Mouse (Mus musculus) midbrain, postnatal 0 days (tissue): Measurements from ENCODE around the gene Frmd4b. TPM values are rescaled to one million over a fixed set of nuclear protein-coding genes. Genes with fewer than 3 reads are reported as not detected.

Source experiments
- ATAC-seq: fragments of 200-750 bp; cut with Nextera tagmentation; 2 replicates; pipeline ENCODE4 v1.8.0; 2017; ENCODE audit warnings: moderate number of reproducible peaks, mild to moderate bottlenecking, moderate TSS enrichment, moderate library complexity; ENCODE audit not compliant: low FRiP score
- DNase-seq: peaks from one replicate; pipeline ENCODE4 v3.0.0-alpha.2; 2015; ENCODE audit warnings: low spot score
- H3K27ac ChIP-seq: fragments of 300-500 bp; sonication (generic); 2 replicates; pipeline ENCODE4 v1.5.1; 2014; ENCODE audit warnings: low read depth, mild to moderate bottlenecking, low read length, mixed read lengths
- H3K27me3 ChIP-seq: fragments of 300-500 bp; sonication (generic); 2 replicates; pipeline ENCODE4 v1.6.1; 2014; ENCODE audit warnings: low read length, control low read depth, mixed read lengths; ENCODE audit not compliant: insufficient read depth
- H3K36me3 ChIP-seq: fragments of 300-500 bp; sonication (generic); 2 replicates; pipeline ENCODE4 v1.6.1; 2014; ENCODE audit warnings: low read length, control low read depth, mixed read lengths; ENCODE audit not compliant: insufficient read depth
- H3K4me1 ChIP-seq: fragments of 300-500 bp; sonication (generic); 2 replicates; pipeline ENCODE4 v1.6.1; 2014; ENCODE audit warnings: mild to moderate bottlenecking, control low read depth, antibody characterized with exemption, low read length, mixed read lengths; ENCODE audit not compliant: insufficient read depth
- H3K4me2 ChIP-seq: fragments of 300-500 bp; sonication (generic); 2 replicates; pipeline ENCODE4 v1.6.1; 2014; ENCODE audit warnings: low read depth, mild to moderate bottlenecking, low read length, mixed read lengths; ENCODE audit not compliant: poor library complexity, severe bottlenecking
- H3K4me3 ChIP-seq: fragments of 300-500 bp; sonication (generic); 2 replicates; pipeline ENCODE4 v1.5.1; 2014; ENCODE audit warnings: low read depth, mild to moderate bottlenecking, low read length, moderate library complexity
- H3K9ac ChIP-seq: fragments of 300-500 bp; sonication (generic); replicated peaks from 2 replicates; pipeline ENCODE4 v1.6.1; 2014; ENCODE audit warnings: mild to moderate bottlenecking, low read length, moderate library complexity, mixed read lengths; ENCODE audit not compliant: poor library complexity, severe bottlenecking
- H3K9me3 ChIP-seq: fragments of 300-500 bp; sonication (generic); 2 replicates; pipeline ENCODE4 v1.6.1; 2016; ENCODE audit warnings: low read length, control low read depth
- CTCF ChIP-seq: IDR thresholded peaks from 2 replicates; pipeline ENCODE4 v1.5.1; 2016; ENCODE audit warnings: antibody characterized with exemption, mild to moderate bottlenecking
- WGBS: fragments of 180-500 bp; shearing (Covaris S2); extraction: QIAGEN DNeasy Blood & Tissue Kit; methylation state at CpG from one replicate; pipeline ENCODE4 v1.1.7; 2014; 5-methylcytosine and 5-hydroxymethylcytosine counted together
- polyA plus RNA-seq: library from polyadenylated mRNA; unstranded; fragments of >200 nt; fragmentation: Nextera tagmentation; extraction: Ambion mirVana; gene quantifications from 2 replicates; pipeline ENCODE4 v1.2.1, GENCODE M21; 2015
- total RNA-seq: library from RNA; depleted of rRNA; stranded (reverse); fragments of >200 nt; gene quantifications from 2 replicates; pipeline ENCODE4 v1.2.3, GENCODE M21; 2014

Frmd4b gene
- total and polyA plus RNA-seq, 2 experiments from 2014 or later: 7.9 to 20.7 TPM

DNA sequence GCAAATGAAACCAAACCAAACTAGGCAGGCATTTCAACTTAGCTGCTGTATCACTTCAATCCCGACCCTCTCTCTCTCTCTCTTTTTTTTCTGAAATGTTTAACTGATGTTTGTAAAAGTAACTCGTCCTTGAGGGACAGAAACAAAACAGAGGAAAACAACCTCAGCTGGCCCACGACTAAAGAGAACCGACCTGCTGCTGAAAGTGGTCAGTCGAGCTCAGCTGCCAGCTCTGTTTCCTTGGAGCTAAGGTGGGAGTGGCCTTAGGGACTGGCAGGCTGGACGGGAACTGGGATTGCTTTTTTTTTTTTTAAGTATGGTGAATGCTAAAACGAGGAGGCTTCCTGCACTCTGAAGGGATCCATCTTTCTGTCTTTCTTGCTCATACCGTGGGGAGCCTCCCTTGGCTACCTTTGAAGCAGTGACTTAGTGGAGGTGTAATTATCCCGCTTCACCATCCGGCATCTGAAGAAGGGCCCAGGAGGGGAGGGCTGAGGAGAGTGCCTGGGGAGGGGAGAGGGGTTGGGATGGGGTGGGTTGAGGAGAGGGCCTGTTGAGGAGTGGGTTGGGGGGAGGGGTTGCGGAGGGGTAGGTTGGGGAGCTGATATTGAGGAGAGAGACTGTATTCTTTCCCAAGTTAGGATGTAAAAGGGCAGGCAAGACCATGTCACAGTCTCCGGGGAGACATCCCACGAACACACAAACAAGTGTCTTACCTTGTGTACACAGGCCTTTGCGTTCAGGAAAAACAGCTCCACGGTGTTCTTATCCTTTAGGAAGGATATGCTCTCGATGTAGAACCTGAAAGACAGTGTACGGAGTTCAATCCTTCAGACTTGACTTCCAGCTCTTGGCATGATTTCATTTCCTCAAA lies 221.6 kb downstream of the Frmd4b start:
- TF ChIP-seq CTCF: no peak
- H3K4me1 ChIP-seq: peaks cover 6% of the 10 kb centered on the region; the same call in 1 of the 2 replicates
- H3K4me2 ChIP-seq: 0 out of 2 replicates have a peak overlapping the region, but pooled peaks have one; percentile 0
- H3K9me3 ChIP-seq: no peaks in the 10 kb centered on the region
- H3K36me3 ChIP-seq: no peaks in the 10 kb centered on the region
- 20% methylated on average over 17 of the region's 17 CpGs for WGBS
- DNase-seq (peak; percentile 66), ATAC-seq (peak; percentile 34; the same call in 1 of the 2 replicates)
- H3K4me3 ChIP-seq: no peak overlapping the region
- no peaks in the 10 kb centered on the region for H3K27me3 ChIP-seq
- H3K27ac ChIP-seq: no peak overlapping the region
- no peak overlapping the region for H3K9ac ChIP-seq

DNA sequence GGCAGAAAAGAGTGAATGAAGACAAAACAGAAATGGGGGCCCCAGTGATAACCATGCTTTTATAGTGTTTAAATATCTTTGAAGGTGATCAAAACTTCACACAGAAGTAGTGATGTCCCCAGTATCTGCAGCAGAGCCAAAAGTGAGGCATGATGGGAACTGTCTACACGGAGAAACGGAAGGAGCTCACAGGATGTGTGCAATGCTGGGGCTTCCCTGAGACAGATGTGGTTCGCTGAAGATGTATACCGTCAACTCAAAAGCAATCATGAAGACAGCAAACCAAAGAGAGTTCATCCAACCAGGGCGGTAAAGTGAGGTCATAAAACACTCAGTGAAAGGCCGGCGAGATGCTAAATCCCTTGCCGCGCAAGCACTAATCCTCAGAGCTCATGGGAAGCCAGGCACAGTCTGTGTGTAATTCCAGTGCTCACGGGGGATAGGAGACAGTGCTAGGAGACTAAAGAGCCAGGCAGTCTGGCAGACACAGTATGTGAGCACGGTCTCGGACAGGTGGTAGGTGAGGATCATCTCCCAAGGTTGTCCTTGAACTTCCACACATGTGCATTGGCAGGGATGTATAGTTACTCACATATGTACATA lies 222.8 kb downstream of the Frmd4b start:
- ATAC-seq: no peak
- no peaks in the 10 kb centered on the region for H3K36me3 ChIP-seq
- peaks cover 6% of the 10 kb centered on the region; the same call in 1 of the 2 replicates for H3K4me1 ChIP-seq
- H3K27me3 ChIP-seq: no peaks in the 10 kb centered on the region
- DNase-seq: no peak
- H3K4me2 ChIP-seq: 0 out of 2 replicates have a peak overlapping the region, but pooled peaks have one; percentile 7
- no peak overlapping the region for H3K27ac ChIP-seq
- no peak overlapping the region for H3K4me3 ChIP-seq
- no peaks in the 10 kb centered on the region for H3K9me3 ChIP-seq
- WGBS: 40% methylated on average over 12 of the region's 12 CpGs
- no peak overlapping the region for H3K9ac ChIP-seq
- TF ChIP-seq CTCF: no peak

DNA sequence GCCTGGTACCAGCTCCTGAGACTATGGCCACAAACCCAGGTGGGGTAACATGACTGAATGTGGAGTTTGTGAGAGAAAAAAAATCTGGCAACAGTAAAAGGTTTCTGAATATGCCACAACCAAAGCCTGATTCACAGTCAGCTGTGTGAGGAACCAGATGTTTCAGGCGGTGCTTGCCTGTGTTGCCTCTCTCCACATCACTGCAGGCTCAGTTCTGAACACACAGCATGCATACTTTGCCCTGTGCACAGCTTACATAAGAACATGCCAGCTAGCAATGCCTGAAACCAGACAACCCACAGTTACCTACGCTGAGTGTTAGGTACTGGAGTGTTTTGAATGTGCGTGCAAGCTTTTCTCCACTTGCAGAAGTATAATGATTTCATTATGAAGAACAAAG lies 224.4 kb downstream of the Frmd4b start:
- H3K9me3 ChIP-seq: no peaks in the 10 kb centered on the region
- no peaks in the 10 kb centered on the region for H3K27me3 ChIP-seq
- no peak for TF ChIP-seq CTCF
- 78% methylated on average over 3 of the region's 3 CpGs for WGBS
- no peak overlapping the region for H3K27ac ChIP-seq
- no peak overlapping the region for H3K4me2 ChIP-seq
- DNase-seq (no peak), ATAC-seq (no peak)
- no peaks in the 10 kb centered on the region for H3K36me3 ChIP-seq
- no peak overlapping the region for H3K9ac ChIP-seq
- peaks cover 6% of the 10 kb centered on the region; the same call in 1 of the 2 replicates for H3K4me1 ChIP-seq
- H3K4me3 ChIP-seq: no peak overlapping the region

DNA sequence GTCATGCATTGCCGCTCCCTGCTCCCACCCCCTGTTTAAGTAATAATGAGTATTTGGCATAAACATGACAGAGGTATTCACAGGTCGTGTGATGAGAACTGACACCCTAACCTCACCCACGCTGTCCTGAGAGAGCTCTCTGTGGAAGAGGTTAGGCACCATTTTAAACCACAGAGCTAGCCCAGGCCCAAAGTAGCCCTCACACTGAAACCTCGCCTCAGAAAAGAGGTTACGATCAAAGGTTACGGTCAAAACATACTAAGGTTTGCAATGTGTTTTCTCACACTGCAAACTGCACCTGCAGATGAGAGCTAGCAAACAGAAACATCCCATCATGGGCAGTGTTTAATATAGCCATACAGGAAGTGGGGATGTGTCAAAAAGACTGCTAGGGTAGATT lies 230.0 kb downstream of the Frmd4b start:
- 87% methylated on average over 6 of the region's 6 CpGs for WGBS
- Histone ChIP-seq H3K36me3 (no peaks in the 10 kb centered on the region), H3K4me2 (no peak overlapping the region), H3K9me3 (no peaks in the 10 kb centered on the region), H3K4me3 (no peak overlapping the region), H3K4me1 (no peaks in the 10 kb centered on the region), H3K27ac (no peak overlapping the region), H3K9ac (no peak overlapping the region), H3K27me3 (no peaks in the 10 kb centered on the region)
- no peak for TF ChIP-seq CTCF
- DNase-seq (no peak), ATAC-seq (no peak)

DNA sequence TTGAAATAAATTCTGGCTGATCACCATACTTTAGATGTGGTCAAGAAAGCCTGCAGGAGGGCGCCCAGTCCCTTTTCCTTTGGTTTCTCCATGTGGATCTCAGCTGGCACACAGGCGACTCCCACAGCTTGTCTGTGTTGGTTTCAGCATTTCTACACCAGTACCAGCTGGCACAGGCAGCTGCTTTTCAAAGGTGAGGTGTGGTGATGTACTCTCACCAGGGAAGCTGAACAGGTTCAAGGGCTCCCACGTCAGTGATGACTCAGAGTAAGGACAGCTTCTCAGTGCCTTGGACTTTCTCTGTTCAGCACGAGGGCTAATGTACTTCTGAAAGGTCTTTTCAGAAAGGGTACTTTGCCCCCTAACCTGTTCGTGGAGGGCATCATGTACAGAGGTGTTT lies 232.4 kb downstream of the Frmd4b start:
- Histone ChIP-seq H3K4me3 (no peak overlapping the region), H3K27ac (no peak overlapping the region), H3K27me3 (no peaks in the 10 kb centered on the region), H3K4me2 (no peak overlapping the region), H3K4me1 (no peaks in the 10 kb centered on the region), H3K9me3 (no peaks in the 10 kb centered on the region), H3K9ac (no peak overlapping the region), H3K36me3 (no peaks in the 10 kb centered on the region)
- DNase-seq (no peak), ATAC-seq (no peak)
- TF ChIP-seq CTCF: no peak
- WGBS: 83% methylated on average over 5 of the region's 5 CpGs

DNA sequence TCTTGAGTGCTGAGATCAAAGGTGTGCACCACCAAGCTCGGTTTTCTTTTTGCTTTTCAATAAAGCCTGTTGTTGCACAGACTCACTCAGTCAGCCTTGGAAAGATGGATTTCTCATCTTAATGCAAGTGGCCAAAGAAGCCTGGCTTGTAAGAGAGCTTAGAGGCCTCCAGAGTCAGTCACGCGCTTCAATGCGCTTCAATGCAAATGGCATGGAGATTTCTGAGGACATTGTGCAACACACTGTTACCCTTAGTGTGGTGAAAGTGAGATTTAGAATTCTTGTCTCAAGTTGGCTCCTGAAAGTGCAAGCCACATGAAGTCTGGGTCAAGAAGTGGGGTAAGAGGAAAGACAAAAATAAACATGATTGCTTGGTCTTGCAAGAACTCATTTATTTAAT lies 236.1 kb downstream of the Frmd4b start:
- no peaks in the 10 kb centered on the region for H3K36me3 ChIP-seq
- DNase-seq (no peak), ATAC-seq (no peak)
- no peak overlapping the region for H3K9ac ChIP-seq
- H3K4me3 ChIP-seq: no peak overlapping the region
- H3K4me1 ChIP-seq: no peaks in the 10 kb centered on the region
- no peak overlapping the region for H3K27ac ChIP-seq
- whole genome bisulfite sequencing: 57% methylated on average over 4 of the region's 4 CpGs
- H3K27me3 ChIP-seq: no peaks in the 10 kb centered on the region
- H3K9me3 ChIP-seq: no peaks in the 10 kb centered on the region
- no peak for TF ChIP-seq CTCF
- no peak overlapping the region for H3K4me2 ChIP-seq
